Mouse (Mus musculus): ENCODE measurements around the gene Isyna1. TPM values are rescaled to one million over a fixed set of nuclear protein-coding genes. Genes with fewer than 3 reads are reported as not detected.

Isyna1 gene
- total RNA-seq, 2 experiments from 2014 or later, result 15.4 to 28.2 TPM

DNA sequence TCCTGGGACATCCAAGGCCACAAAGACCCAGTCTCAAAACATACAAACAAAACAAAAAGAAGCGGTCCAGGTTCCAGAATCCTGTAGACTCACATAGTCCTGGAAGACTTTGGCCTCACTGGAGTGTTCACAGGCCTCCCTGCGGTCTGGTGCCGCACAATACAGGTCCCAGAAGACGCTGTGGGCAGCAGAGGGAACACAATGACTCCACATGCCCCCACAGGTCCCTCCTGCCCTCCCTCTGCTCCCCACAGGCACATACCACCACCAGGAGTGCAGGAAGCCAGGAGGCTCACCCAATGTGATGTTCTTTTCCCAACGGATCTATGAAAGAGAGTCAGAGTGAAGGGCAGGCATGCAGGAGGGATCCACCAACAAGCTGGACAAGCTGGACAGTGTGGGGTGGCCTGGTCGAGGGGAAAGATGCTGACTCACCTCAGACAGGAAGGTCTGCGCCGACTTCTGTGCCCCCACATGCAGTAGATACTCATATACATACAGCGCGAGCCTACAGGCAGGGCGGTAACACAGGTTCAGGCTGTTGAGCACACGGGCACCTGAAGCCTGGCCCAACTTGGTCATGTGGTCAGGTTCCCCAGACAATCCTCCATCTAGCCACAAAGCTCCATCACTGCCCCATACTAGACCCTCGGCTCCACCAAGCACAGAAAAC is 8.1 kb downstream of the Isyna1 start:
- no peak for DNase-seq

DNA sequence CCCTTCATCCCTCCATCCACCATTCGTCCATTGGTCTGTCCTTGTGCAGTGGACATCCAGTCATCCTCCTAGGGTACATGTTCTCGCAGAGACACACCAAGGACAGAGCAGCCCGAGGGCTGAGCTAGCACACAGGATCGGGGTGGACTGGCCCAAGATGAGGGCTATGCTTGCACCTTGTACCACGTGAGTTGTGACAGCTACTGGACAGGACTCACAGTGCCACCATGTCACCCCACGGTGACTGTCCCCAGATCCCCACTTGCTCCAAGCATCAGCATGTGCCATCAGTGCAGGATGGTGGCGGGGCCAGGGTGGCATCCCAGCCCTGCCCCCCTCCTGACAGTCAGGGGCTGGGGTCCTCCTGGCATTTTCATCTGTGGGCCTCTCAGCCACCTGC is 10.4 kb downstream of the Isyna1 start:
- DNase-seq, result no peak

DNA sequence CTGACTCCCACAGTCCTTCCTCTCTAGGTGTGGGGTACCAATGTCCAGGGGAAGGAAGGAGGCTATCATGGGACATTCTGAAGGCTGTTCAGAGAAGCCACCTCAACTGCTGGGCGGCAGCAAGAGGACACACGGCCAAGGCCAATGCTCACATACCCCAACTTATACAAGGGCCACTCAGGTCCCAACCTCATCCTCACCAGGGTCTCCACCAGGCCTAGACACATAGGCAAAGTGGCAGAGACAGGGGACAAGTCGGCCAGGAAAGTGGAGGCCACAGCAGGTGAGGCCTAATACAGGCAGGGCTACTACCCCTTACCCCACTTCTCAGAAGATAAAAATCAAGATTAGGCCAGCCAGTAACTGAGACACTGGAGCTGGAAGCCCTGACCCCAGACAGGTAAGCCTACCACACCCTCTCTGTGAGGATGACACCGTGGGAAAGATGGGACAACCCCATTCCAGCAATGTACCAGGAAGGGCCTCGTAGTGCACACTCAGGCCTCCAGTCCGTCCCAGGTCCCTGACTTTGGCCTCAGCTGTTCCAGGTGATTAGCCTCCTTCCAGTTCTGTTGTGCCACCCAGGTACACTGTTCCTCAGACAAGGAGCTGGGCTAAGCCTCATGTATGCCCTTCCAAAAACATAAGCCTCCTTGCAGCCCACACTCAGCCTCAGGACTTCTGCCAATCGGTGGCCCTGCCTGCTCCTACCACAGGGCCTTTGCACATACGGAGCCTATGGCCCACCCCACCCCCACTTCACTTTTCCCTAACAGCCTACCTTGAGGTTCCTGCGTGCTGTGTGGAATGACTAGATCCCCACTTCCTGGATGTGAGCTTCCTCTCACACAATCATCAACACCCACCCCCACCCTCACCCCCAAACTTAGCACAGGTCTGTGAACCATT is 12.0 kb downstream of the Isyna1 start:
- peak in 1 of 2 experiments; percentile 10 for DNase-seq

DNA sequence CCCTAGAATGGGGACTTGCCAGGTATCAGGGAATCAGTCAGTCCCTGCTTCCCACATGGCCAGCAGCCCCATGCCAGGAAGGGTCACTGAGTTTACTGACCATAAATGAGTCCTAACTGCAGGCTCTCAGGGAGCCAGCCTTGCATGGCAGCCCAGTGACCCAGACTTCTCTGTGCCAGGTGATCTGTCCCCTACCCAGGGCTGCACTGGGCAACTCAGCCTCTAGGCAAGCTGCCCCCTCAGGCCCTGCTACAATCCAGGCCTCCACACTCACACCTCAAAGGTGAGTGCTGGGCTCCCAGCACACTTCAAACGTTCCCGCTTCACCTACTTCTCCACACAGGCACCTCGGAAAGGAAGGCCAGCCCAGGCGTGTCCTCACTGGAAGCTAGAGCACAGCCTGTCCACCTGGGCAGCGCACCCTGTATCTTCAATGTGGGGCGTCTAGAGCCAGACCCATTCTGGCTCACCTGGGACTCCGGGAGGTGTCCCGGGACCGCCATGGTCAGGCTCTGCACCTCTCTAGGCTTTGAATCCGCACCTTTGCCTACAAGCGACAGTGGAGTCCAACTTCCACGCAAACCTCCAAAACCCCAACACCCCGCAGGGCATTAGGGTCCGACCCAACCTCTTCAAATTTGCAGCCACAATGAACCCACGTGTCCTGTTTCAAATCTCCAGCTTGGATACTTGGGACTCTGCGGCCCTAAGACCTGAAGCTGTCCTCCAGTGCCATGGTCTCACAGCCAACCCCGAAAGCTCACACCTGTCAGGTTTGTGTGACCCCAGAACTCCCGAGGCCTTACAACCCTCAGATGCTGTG is 12.8 kb downstream of the Isyna1 start:
- peak in 1 of 2 experiments; percentile 17 for DNase-seq

DNA sequence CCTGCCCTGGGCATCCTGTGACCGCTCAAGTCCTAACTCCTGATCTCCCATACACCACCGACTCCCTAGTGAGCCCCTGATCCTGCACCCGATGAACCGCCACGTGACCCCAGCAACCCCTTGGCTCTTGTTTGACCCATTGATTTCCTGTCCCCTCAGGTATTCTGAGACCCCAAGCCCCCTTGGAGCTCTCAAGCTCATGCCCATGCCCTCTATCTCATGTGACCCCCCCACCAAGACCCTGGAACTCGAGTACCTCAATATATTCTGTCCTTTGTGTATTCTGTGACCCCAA is 13.4 kb downstream of the Isyna1 start:
- DNase-seq, result peak in 1 of 2 experiments; percentile 55

DNA sequence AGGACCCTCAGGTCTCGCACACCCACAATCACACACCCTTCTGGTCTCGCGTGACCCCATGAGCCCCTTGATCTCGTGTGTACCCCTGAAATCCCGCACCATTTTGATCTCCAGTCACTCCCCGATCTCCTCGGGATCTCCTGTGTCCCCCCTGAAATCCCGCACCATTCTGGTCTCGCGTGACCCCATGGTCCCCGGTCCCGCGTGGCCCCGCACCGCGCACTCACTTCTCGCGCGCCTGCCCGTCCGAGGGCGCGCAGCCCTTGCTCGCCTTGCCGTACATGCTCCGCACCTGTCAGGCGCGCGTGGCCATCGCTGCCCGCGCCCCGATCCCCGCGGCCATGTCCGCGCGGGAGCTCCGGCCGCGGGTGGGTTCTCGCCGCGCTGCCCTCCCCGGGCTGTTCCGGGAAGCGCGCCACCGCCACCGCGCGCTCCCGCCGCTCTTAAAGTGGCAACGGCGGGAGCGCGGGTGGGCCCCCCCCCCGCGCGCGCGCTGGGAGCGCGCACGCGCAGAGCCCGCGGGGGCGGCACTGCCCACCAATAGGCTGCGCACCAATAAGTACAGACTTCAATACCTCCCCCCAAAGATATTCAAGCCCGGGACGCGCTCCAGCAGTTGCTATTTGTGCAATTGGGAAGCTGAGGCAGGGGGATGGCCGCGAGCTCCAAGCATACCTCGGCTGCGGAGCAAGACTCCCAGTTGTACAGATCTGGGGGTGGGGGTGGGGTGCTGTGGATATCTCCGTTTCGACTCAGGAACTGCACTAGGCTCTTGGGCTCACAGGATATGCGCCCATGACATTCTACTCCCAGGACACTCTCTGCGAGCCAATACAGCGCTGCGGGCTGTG is 13.9 kb downstream of the Isyna1 start:
- DNase-seq, result peak; percentile 67 to 76

DNA sequence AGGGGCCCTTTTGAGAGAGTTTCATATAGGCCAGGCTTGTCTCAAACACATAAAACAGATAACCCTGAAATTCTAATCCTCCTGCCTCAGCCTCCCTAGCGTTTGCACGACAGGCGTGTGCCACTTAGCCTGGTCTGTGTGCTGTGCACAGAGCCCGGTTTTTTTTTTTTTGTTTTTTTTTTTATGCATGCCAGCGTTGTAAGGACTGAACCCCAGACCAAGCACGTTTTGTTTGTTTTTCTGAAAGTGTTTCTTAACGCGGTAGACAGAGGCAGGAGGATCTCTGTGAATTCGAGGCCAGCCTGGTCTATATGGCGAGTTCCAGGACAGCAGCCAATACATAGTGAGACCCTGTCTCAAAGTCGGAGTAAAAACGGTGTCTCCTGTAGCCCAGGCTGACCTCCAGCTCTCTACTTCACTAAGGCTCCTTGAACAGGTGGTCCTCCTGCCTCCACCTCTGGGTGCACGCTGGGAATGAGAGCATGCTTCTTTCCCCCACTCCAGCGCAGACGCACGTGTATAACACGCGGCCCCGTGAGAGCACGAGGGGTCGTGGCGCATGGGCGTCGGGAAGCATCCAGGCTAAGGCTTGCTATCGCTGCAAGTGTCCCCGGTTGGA is 14.7 kb downstream of the Isyna1 start, which contains the start of gene Ssbp4:
TSS of gene Ssbp4 (minus strand) at position 124 of the 619 bp plus-strand sequence.
- DNase-seq, result no peak

DNA sequence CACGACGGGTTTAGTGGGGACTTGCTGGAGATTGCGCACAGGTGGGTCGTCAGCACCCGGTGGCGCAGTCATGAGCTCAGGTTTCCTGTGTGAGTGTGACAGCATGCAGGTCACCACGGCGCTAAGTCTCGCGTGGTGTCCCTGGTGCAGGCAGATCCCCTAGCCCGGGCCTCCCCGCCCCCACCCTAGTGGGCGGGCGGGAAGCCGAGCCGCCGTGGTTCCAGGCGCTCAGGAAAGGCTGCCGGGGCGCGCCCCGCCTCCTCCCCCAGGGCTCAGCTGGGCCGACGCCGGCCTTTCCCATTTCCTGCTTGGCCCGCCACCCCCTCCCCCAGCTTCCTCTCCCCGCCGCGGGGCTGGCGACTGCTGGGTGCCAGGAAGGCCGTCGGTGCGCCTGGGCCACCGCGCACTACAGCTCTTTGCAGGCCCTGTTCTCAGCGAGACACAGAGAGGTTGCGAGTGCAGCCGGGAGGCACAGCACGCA is 15.2 kb downstream of the Isyna1 start:
- DNase-seq, result peak; percentile 88 to 95

DNA sequence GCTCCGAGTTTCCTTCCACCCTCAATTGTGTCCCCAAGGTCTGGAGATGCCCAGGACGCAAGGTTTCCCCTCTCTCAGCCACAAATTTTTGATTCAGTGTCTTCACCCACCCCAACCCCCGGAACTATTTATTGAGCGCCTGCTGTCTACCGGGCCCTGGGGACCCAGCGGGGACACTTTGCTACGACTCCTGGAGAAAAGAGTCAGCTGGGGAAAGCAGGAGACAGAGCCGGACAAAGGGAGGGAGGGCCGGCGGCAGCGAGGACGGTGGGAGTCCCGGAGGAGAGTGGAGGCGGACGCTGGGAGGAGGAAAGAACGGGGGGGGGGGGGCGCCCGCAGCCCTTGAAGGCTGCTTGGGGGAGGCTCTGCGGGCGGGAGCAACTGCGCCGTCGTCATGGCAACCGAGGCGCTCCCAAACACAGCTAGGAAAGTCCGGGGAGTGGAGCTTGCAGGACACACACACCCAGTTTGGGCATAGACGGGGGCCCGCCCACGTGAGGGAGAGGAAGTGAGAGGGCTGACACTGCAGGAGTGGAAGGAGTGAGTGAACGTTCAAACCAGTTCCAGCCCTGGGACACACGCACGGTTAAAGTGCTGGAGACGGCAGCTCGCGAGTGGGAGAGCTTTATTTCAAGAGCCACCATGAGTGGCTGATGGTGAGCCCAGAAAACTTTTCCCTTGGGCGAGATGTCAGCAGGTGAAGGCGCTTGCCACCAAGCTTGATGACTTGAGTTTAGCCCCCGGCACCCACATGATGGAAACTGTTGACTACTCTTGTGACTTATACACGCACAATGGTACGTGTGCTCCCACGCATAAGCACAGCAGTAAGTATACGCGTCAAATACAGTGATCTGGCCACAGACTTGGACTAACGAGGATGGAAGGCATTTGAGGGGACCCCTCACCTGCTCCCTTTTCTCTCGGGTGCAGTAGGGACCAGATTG is 15.9 kb downstream of the Isyna1 start:
- peak; percentile 92 to 97 for DNase-seq

DNA sequence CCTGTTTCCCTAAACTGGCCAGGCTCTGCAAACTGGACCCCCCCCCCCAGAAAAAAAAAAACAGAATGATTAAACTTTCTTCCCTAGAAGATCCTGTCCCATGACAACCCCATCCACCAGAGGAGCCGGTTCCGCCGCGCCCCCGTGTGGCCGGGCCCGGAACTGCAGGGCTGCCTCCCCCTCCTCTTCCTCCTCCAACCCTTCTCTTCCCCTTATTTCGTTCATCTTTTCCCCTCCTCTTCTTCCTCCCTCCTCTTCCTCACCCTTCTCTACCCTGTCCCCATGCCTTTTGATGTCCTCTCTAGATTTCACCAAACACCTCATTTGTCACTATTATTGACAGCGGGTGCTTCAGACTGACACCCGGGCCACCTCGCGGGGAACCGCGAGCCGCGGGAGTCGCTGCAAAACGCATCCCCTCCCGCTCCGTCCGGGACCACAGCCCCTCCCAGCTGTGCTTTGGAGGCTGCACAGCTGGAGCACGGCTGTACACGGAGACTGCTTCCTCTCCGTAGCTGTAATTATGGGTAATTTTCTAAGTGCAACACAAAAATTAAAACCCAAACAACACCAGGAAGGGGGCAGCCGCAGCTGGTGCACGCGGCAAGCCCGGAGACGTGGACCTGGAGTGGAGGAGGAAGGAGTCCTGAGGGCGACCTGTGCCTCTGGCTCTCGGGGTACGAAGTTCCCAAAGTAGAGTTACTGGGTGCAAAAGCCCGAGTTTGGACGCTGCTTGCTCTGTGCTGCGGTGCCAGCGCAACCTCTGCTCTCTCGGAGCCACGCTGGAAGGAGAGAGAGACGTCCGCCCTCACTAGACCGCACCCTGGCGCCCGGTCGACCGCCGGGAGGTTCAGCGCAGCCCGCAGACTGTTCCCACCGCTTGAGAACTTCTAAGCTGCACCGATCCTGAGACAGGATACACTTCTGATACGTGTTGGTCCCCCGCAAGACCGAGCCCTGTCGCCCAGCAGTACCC is 16.9 kb downstream of the Isyna1 start:
- peak; percentile 91 to 92 for DNase-seq

DNA sequence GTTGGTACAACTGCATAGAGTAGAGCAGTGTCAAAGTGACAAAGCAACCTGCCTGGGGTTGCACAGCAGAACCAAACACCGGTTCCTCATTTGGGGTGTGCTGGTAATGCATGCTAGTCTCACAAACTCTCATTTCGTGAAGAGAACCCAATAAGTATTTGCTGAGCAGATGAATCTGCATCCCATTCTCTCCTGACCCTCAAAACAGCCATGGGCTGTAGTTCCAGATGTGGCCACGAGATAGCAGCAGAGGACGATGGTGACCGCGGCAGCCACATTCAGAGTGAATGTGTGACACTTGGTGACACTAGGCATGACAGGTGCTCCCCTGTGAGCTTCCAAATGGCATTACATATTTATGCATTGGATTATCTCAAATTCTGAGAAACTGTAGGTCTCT is 17.7 kb downstream of the Isyna1 start:
- DNase-seq, result peak; percentile 91 to 97

DNA sequence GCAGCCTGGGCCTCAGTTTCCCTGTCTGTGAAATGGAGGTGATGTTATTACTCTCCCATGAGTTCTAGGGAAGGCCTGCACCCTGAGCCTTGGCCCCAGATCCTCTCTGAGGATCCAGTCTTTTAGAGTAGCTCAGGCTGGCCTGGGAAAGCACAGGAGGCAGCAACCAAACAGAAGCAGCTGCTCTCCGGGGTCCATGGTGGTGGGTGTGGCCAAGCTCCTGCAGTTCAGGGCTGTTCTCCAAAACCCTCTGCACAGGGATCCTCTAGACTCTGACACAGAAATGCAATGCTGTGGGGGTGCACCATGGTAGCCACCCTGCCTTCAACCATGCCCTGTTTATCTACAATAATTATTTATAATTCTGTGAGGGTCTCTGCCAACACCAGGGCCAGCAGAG is 19.6 kb downstream of the Isyna1 start:
- no peak for DNase-seq

DNA sequence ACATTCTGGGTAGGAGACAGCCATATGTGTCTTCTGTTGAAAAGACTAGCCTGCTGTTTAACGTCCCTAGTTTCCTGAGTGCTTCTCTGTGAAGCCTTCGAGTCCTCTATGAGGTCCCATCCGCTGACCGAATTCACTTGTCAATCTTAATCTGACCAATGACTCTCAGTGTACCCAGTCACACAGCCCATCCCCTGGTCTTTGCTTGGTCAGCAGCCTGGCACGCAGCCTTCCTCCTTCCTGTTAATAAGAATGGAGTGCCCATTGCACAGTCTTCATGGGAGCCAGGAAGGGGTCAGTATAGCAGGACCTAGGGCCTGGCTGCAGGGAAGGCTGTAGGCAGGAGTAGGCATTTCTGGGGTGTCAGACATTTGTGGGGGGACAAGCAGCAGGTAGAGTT is 20.3 kb downstream of the Isyna1 start:
- peak; percentile 27 to 69 for DNase-seq

DNA sequence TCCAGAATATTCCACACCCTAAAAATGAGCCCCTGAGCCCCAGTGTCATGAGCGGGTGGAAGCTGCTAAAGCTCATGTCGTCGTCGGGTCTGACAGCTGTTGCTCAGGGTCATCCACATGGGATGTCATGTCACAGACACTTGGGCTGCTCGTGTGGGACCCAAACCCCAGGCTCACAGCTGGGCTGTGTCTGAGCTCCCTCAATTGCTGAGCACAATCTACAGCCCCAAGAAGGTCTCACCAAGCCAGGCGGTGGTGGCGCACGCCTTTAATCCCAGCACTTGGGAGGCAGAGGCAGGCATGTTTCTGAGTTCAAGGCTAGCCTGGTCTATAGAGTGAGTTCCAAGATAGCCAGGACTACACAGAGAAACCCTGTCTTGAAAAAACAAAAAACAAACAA is 21.1 kb downstream of the Isyna1 start:
- DNase-seq, result no peak

DNA sequence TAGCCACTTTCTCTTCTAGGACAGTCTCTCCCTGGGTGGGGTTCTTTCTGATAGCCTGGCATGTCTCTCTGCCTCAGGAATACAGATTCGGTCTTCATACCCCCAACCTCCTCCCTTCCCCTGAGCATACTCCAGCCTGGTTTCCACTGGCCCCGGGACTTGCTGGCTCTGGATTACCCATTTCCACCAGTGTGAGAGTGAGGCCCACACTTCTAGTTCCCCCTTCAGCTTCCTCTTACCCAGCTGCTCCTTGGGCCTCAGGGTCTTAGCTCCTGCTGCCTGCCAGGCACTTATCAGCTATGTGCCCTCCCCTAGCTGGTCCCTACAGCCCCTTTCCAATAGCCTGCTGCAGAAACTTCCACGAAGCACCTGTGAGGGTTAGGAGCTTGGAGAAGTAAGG is 21.7 kb downstream of the Isyna1 start, which contains the start of gene Lrrc25:
TSS of gene Lrrc25 (plus strand) at position 262 of the 400 bp plus-strand sequence.
- DNase-seq, result peak; percentile 23 to 63

DNA sequence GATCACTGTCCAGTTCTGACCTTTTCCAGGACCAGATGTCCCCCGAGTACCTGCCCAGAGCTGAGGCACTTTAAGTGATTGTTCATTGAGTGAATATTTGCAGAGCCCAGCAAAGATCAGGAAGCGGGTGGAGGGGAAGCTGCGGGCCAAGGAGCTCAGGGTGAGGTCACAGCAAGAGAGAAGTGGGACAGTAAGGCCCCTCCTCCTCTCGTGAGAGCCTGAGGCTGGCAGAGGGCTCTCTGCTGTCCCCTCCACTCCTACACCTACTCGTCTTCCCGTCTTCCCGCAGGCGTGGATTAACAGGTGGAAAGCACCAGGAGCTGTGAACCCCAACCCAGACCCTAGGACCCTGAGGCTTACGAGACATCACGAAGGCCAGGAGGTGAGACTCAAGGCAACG is 22.5 kb downstream of the Isyna1 start:
- DNase-seq, result peak; percentile 29 to 63

DNA sequence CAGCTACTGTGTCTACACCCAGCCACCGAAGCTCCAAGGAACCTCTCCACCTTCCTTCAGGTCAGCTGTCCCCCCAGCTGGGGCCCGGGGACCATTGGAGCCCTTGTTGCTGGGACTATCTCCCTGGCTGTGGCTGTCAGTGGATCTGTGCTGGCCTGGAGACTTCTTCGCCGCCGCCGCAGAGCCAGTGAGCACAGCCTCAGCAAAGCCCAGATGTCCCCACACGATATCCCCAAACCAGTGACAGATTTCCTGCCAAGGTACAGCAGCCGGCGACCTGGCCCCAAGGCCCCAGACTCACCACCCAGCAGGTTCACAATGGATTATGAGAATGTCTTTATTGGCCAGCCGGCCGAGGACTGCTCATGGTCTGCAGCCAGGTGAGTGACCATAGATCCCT is 23.8 kb downstream of the Isyna1 start:
- no peak for DNase-seq

DNA sequence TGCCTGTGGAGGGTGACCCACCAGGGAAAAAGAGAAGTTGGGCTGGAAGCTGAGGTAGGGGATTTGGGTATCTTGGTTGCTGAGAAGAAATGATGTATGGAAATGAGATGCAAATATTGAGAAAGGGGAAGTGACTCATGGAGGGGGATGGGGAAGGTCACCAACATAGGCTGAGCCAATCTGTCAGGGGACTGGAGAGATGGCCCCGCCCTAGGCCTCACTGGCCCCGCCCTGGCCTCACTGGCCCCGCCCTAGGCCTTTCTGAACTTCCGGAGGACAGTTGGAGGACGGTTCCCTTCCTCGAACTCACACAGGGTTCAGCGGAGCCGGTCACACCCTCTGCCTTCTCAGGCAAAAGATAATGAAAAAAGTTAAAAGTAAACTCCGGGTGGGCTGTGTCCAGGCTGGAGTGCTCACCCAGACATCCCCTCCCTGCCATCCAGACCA is 24.7 kb downstream of the Isyna1 start:
- peak; percentile 50 to 83 for DNase-seq
